Mouse (Mus musculus) limb, embryonic 11.5 days (tissue): ENCODE results near the gene Zfand6. TPM values are rescaled to one million over a fixed set of nuclear protein-coding genes. Genes with fewer than 3 reads are reported as not detected.

ENCODE experiments used
- ATAC-seq: fragments of 200-750 bp; cut with Nextera tagmentation; 2 replicates; pipeline ENCODE4 v1.8.0; 2017; ENCODE audit warnings: low read depth; ENCODE audit not compliant: insufficient number of reproducible peaks, low FRiP score, low TSS enrichment
- DNase-seq: peaks from one replicate; pipeline ENCODE4 v3.0.0-alpha.2; 2015; ENCODE audit warnings: low spot score
- H3K27ac ChIP-seq: fragments of 300-500 bp; sonication (generic); replicated peaks from 2 replicates; pipeline ENCODE4 v1.5.1; 2014; ENCODE audit warnings: low read depth, mild to moderate bottlenecking, low read length
- H3K27me3 ChIP-seq: fragments of 300-500 bp; sonication (generic); 2 replicates; pipeline ENCODE4 v1.6.1; 2014; ENCODE audit warnings: mild to moderate bottlenecking, low read length, mixed read lengths; ENCODE audit not compliant: control insufficient read depth, insufficient read depth
- H3K36me3 ChIP-seq: fragments of 300-500 bp; sonication (generic); 2 replicates; pipeline ENCODE4 v1.6.1; 2014; ENCODE audit warnings: mild to moderate bottlenecking, low read length, moderate library complexity, mixed read lengths; ENCODE audit not compliant: control insufficient read depth, insufficient read depth
- H3K4me1 ChIP-seq: fragments of 300-500 bp; sonication (generic); 2 replicates; pipeline ENCODE4 v1.6.1; 2014; ENCODE audit warnings: low read length, mixed read lengths; ENCODE audit not compliant: control insufficient read depth, insufficient read depth
- H3K4me2 ChIP-seq: fragments of 300-500 bp; sonication (generic); 2 replicates; pipeline ENCODE4 v1.6.1; 2014; ENCODE audit warnings: low read depth, mild to moderate bottlenecking, moderate library complexity; ENCODE audit not compliant: severe bottlenecking
- H3K4me3 ChIP-seq: fragments of 300-500 bp; sonication (generic); 2 replicates; pipeline ENCODE4 v1.5.1; 2014; ENCODE audit warnings: low read depth, low read length
- H3K9ac ChIP-seq: fragments of 300-500 bp; sonication (generic); 2 replicates; pipeline ENCODE4 v1.6.1; 2014; ENCODE audit warnings: mild to moderate bottlenecking, low read length
- H3K9me3 ChIP-seq: fragments of 300-500 bp; sonication (generic); 2 replicates; pipeline ENCODE4 v1.6.1; 2016; ENCODE audit warnings: low read length; ENCODE audit not compliant: control insufficient read depth
- WGBS: fragments of 180-500 bp; shearing (Covaris S2); extraction: QIAGEN DNeasy Blood & Tissue Kit; methylation state at CpG from one replicate; pipeline ENCODE4 v1.1.7; 2014; 5-methylcytosine and 5-hydroxymethylcytosine counted together
- polyA plus RNA-seq: library from polyadenylated mRNA; unstranded; fragments of >200 nt; fragmentation: Nextera tagmentation; extraction: Ambion mirVana; gene quantifications from 2 replicates; pipeline ENCODE4 v1.2.1, GENCODE M21; 2014

The Zfand6 gene
- polyA plus RNA-seq, 1 experiment from 2014 or later: 197 TPM

- H3K9me3 ChIP-seq: no peaks in the 10 kb centered on the region
- ATAC-seq: no peak
- no peaks in the 10 kb centered on the region for H3K4me1 ChIP-seq
Measured at GRCm38 (mm10) chr7:84596002-84596401, 93.8 kb downstream of the Zfand6 start.

GRCm38 (mm10) chr7:84594917-84595303 is 94.8 kb downstream of the Zfand6 start:
- no peak overlapping the region for H3K4me3 ChIP-seq
- no peaks in the 10 kb centered on the region for H3K4me1 ChIP-seq
- H3K27me3 ChIP-seq: no peaks in the 10 kb centered on the region
- H3K9ac ChIP-seq: no peak overlapping the region
- H3K9me3 ChIP-seq: no peaks in the 10 kb centered on the region
- no peak overlapping the region for H3K4me2 ChIP-seq
- ATAC-seq (no peak), DNase-seq (no peak)
- no peak overlapping the region for H3K27ac ChIP-seq
- no peaks in the 10 kb centered on the region for H3K36me3 ChIP-seq

More at GRCm38 (mm10) chr7:84596002-84596401, 93.8 kb downstream of the Zfand6 start:
- 91% methylated on average over 3 of the region's 3 CpGs for WGBS
- H3K27me3 ChIP-seq: no peaks in the 10 kb centered on the region
- no peak overlapping the region for H3K9ac ChIP-seq
- H3K4me2 ChIP-seq: no peak overlapping the region
- no peaks in the 10 kb centered on the region for H3K36me3 ChIP-seq
- no peak overlapping the region for H3K27ac ChIP-seq
- no peak overlapping the region for H3K4me3 ChIP-seq
- no peak for DNase-seq

GRCm38 (mm10) chr7:84594087-84594916 is 95.5 kb downstream of the Zfand6 start:
- H3K36me3 ChIP-seq: no peaks in the 10 kb centered on the region
- H3K4me3 ChIP-seq: no peak overlapping the region
- no peak overlapping the region for H3K9ac ChIP-seq
- H3K9me3 ChIP-seq: no peaks in the 10 kb centered on the region
- DNase-seq (peak; percentile 53), ATAC-seq (0 out of 2 replicates have a peak, but pooled peaks have one; percentile 31)
- 56% methylated on average over 8 of the region's 8 CpGs for WGBS
- H3K4me2 ChIP-seq: no peak overlapping the region
- no peak overlapping the region for H3K27ac ChIP-seq
- no peaks in the 10 kb centered on the region for H3K27me3 ChIP-seq
- H3K4me1 ChIP-seq: no peaks in the 10 kb centered on the region

GRCm38 (mm10) chr7:84591347-84591746 is 98.4 kb downstream of the Zfand6 start:
- no peak overlapping the region for H3K27ac ChIP-seq
- H3K4me2 ChIP-seq: no peak overlapping the region
- no peak overlapping the region for H3K9ac ChIP-seq
- no peaks in the 10 kb centered on the region for H3K27me3 ChIP-seq
- H3K9me3 ChIP-seq: no peaks in the 10 kb centered on the region
- WGBS: 91% methylated on average over 3 of the region's 3 CpGs
- H3K4me1 ChIP-seq: no peaks in the 10 kb centered on the region
- no peak for ATAC-seq
- no peaks in the 10 kb centered on the region for H3K36me3 ChIP-seq
- no peak for DNase-seq
- H3K4me3 ChIP-seq: no peak overlapping the region

GRCm38 (mm10) chr7:84590622-84591021 is 99.1 kb downstream of the Zfand6 start:
- 96% methylated on average over 2 of the region's 2 CpGs for WGBS
- H3K4me2 ChIP-seq: no peak overlapping the region
- H3K9me3 ChIP-seq: no peaks in the 10 kb centered on the region
- H3K36me3 ChIP-seq: no peaks in the 10 kb centered on the region
- H3K4me1 ChIP-seq: no peaks in the 10 kb centered on the region
- no peaks in the 10 kb centered on the region for H3K27me3 ChIP-seq
- DNase-seq (no peak), ATAC-seq (no peak)
- no peak overlapping the region for H3K4me3 ChIP-seq
- no peak overlapping the region for H3K27ac ChIP-seq
- no peak overlapping the region for H3K9ac ChIP-seq

- DNase-seq: no peak
- Histone ChIP-seq H3K9me3 (no peaks in the 10 kb centered on the region), H3K36me3 (no peaks in the 10 kb centered on the region), H3K4me1 (no peaks in the 10 kb centered on the region), H3K4me3 (no peak overlapping the region), H3K27ac (no peak overlapping the region), H3K27me3 (no peaks in the 10 kb centered on the region), H3K4me2 (no peak overlapping the region), H3K9ac (no peak overlapping the region)
- 0 out of 2 replicates have a peak, but pooled peaks have one; percentile 31 for ATAC-seq
- WGBS: 94% methylated on average over 5 of the region's 5 CpGs
Measured at GRCm38 (mm10) chr7:84587101-84587783, 102.5 kb downstream of the Zfand6 start.

GRCm38 (mm10) chr7:84586360-84587100 is 103.2 kb downstream of the Zfand6 start:
- Histone ChIP-seq H3K9me3 (no peaks in the 10 kb centered on the region), H3K4me2 (no peak overlapping the region), H3K36me3 (no peaks in the 10 kb centered on the region), H3K27me3 (no peaks in the 10 kb centered on the region), H3K4me3 (no peak overlapping the region), H3K27ac (no peak overlapping the region), H3K4me1 (no peaks in the 10 kb centered on the region), H3K9ac (no peak overlapping the region)
- DNase-seq: no peak
- WGBS: 84% methylated on average over 3 of the region's 3 CpGs
- ATAC-seq: no peak

GRCm38 (mm10) chr7:84585086-84585485 is 104.7 kb downstream of the Zfand6 start:
- Histone ChIP-seq H3K36me3 (no peaks in the 10 kb centered on the region), H3K9me3 (no peaks in the 10 kb centered on the region), H3K4me2 (no peak overlapping the region), H3K27me3 (no peaks in the 10 kb centered on the region), H3K9ac (no peak overlapping the region), H3K27ac (no peak overlapping the region), H3K4me1 (no peaks in the 10 kb centered on the region), H3K4me3 (no peak overlapping the region)
- 89% methylated on average over 4 of the region's 4 CpGs for whole genome bisulfite sequencing
- ATAC-seq: no peak
- DNase-seq: no peak
